Mouse (Mus musculus): ENCODE data around the gene Polr3gl.
A peak's percentile ranks its signal among the peaks of the same experiment; 100 is the strongest.

Gene Polr3gl

GRCm38 (mm10) chr3:96573611-96574511, 20.1 kb downstream of the Polr3gl start:
- DNase-seq (ENCODE audit: low spot score) = no peak

- DNase-seq (ENCODE audit: low spot score) = no peak
These were observed 21.9 kb downstream of the Polr3gl start for GRCm38 (mm10) chr3:96571896-96572698.

DNA sequence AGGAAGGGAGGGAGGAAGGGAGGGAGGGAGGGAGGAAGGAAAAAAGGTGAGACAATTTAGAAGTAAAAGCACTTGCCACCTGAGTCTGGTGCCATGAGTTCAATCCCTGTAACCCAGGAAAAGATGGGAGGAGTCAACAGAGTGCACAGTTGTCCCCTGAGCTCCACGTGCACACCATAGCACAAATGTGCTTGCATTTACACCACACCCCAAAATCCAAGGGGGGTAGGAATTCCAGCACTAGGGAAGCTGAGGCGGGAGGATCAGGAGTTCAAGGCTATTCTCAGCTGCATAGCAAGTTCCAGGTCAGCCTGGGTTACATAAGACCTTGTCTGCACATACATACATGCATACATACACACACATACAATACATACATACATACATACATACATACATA, 22.6 kb downstream of the Polr3gl start:
- no peak for DNase-seq (ENCODE audit: low spot score)

GRCm38 (mm10) chr3:96570643-96571042, 23.3 kb downstream of the Polr3gl start:
- no peak for DNase-seq (ENCODE audit: low spot score)

DNA sequence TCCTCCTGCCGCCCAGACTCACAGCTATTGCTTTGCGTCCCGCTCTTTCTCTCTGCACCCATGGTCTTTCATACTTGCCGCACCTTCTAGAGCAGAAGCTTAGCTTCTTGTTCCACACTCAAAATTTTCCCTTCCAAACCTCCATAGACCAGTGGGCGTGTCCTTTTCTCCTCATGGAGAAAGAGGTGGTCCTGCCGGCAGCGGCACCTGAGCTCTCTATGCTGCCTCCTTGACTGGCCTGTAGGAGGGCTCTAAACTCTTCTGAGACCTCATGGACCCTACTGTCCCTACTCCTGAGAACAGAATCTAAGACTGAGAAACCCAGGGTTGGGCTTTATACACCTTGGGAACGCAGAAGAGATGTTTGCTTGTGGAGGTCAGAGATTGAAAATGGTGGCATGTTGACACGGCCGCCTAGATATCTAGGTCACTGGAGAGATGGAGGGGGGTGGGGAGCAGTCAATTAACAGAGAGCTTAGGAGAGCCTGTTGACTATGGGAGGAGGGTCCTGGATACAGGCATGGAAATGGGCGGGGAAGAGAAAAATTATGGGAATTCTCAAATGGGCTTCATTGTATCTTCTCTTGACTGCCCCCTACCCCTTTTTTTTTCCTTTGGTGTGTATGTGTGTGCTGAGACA, 23.9 kb downstream of the Polr3gl start:
- no peak for DNase-seq (ENCODE audit: low spot score)

DNA sequence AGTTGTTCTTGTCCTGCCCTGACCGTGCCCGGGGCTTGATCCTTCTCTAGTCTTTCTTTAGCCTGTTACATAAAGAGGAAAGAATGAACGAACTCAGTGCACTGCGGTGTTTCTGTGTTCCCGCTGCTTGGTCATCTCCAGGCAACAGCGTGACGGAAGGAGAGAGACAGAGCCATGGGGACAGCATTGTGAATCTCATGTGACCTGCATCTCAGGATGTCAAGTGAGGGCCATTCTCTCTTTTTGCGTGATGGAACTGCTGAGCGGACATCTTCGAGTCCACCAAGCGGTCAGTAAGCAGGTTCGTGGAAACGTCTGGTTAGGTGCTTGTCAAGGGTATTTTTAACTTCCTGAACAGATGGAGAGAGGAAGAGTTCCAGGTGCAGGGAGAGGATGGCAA, 24.5 kb downstream of the Polr3gl start:
- no peak for DNase-seq (ENCODE audit: low spot score)

DNA sequence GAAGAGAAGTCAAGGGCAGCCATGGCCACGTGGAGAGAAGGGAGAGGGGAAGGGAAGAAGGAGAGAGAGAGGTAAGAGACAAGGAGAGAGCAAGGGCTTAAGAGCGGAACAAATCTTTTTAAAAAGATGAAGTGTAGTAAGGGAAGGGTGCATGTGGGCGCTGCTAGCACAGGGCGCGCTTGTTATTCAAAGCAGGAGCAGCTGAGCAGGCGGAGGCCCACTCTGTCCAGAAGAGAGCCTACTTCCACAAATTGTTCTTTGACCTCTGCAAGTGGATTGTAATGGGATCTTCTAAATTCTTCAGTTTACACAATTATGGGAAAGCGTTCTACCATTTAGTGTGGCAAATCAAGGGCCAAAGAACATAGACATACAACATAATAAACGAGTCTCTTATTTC, 25.4 kb downstream of the Polr3gl start:
- DNase-seq (ENCODE audit: low spot score) = no peak

DNA sequence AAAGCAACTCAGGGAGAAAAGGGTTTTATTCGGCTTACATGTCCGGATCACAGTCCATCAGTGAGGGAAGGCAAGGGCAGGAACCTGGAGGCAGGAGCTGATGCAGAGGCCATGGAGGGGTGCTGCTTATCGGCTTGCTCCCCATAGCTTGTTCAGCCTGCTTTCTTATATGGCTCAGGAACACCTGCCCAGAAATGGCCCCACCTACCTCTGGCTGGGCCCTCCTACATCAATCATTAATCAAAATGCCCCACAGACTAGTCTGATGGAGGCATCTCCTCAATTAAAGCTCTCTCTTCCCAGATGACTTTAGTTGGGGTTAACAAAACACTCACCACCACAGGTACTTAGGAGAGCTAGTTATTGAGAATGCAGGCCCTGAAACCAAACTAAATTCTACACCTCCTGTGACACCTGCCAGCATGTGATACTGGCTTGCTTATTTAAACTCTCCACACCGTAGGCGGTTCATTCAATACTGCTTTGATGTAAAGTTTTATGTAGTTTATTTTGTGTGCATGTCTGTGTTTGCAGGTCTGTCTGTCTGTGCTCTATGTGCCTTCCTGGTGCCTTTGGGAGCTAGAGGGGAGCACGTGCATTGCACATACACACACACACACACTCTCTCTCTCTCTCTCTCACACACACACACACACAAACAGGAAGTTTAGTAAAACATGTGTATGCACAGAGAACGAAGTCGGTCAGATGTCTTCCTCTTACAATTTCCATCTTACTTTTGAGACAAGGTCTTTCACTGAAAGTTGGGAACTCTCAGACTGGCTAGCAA, 27.1 kb downstream of the Polr3gl start:
- no peak for DNase-seq (ENCODE audit: low spot score)

- DNase-seq (ENCODE audit: low spot score) = no peak
These were observed 28.9 kb downstream of the Polr3gl start for GRCm38 (mm10) chr3:96565105-96565504.

- peak; percentile 40 for DNase-seq (ENCODE audit: low spot score)
These were observed 29.3 kb downstream of the Polr3gl start for GRCm38 (mm10) chr3:96564633-96565032.

DNA sequence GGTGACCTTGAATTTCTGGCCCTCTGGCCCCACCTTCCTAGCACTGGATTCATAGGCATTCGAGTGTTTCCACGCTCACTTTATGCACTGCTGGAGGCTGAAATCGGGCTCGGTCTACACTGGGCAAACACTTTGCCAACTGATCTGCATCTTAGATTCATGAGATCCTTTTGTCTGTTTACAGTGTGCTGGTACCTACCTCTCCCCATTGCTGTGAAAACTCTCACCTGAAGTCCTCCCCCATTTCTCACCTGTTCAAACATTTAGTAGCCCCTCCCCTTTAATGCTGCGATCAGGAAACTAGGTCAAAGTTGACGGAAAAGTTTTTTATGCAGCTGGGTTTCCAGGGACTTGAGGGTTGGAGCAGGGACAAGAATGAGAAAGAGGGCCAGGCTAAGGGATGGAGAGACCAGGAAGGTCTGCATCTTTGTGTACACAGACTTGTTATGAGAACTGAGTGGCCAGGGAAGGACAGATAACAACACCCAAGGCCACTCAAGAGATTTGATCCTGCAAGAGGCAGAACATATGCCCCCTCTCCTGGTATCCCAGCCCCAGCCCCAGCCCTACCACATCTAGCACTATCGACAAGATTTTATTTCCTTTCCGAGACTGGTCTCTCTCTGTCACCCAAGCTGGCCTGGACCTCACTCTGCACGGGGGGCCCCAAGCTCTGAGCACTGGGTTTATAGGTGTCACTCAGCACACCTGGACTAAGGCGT, 29.9 kb downstream of the Polr3gl start:
- no peak for DNase-seq (ENCODE audit: low spot score)

GRCm38 (mm10) chr3:96563267-96563666, 30.7 kb downstream of the Polr3gl start:
- no peak for DNase-seq (ENCODE audit: low spot score)

DNA sequence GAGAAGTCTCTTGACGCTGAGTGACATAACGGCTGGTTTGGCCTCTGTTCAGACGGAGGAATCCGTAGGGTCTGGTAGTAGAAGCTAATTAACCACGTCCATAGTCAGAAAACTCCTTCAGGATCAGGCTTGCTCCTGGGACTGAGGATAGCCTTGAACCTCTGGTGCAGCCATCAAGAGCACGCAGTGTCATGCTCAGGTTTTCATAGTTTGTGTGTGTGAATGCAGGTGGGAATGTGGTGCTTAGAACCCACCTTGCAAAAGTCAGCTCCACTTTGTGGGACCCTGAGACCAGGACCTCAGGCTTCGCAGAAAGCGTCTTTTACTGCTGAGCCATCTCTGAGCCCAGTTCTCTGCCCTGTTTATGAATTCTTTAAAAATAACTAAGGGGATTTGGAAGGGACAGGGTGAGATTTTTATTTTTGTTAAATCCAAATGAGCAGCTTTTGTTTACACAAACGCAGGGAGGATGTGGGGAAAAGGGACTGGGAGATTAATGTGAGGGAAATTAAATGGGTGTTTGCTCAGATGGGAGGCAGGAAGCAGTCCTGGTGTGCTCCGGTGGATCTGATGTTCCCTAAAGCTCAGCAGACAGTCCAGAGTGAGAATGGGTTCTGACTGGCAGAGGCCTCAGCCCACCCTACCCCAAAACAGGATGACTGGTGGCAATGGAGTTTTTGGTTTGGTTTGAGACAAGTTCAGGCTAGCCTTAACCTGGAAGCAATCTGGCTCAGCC, 31.9 kb downstream of the Polr3gl start:
- DNase-seq (ENCODE audit: low spot score) = no peak

DNA sequence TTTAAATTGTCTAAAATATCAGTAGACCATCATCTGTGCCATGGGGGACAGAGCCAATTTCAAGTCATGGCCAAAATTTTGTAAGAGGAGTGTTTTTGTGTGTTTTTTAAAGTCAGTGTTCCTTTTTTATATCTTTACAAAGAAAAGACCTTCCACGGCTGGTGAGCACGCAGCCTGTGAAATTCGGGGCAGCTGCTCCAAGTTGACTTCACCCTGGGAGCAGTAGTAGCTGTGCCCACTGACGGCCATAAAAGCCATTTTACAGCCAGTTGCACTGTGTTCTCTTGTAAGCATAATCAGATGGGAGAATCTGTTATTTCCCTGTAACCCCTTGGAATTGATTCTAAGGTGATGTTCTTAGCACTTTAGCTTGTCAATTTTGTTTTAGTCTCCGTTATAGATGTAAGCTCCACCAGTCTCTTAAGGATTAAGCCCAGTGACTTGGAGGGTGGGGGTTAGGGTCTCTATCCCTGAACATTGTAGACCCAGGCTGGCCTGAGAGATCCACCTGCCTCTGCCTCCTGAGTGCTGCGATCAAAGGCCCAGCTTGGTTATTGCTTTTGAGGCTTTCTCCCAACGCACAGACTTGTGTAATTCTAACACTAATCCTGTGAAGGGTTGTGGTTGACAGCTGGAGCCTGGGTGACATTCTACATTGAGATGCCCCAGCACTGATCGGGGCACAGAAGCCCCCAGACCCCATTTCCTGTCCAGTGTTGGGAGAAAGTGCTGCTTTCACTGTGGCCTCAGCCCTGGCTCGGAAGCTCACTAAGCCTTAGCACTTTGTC, 32.9 kb downstream of the Polr3gl start:
- DNase-seq (ENCODE audit: low spot score) = no peak

DNA sequence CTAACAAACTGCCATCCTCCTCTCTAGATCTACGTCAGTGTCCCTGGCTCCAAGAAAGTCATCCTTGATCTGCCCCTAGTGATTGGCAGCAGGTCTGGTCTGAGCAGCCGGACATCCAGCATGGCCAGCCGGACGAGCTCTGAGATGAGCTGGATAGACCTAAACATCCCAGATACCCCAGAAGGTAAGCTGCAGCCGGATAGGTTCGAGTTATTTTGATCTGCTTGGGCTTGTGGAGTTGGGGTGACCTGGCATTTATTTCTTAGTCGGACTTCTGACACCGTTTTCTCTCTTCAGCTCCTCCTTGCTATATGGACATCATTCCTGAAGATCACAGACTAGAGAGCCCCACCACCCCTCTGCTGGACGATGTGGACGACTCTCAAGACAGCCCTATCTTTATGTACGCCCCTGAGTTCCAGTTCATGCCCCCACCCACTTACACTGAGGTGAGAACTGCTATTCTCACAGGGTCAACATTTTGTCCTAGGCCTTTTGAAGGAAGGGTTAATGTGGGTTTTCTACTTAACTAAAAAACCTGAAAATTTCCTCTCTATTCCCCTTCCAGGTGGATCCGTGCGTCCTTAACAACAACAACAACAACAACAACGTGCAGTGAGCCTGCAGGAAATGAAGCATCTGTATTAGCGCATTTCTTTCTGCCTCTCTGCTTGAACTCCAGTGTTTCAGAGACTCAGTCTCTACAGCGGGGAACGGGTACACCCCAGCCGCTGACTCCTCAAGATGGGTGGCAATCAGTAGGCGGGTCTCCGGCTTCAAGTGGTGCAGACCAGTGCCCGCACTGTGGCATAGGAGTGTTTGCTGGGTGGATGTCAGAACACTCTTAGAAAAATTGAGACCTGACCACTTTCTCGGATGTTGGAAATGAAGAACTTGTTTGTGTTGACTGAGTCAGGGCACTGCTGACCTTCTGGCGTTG, 33.8 kb downstream of the Polr3gl start:
- DNase-seq (ENCODE audit: low spot score) = no peak

- no peak for DNase-seq (ENCODE audit: low spot score)
These were observed 34.5 kb downstream of the Polr3gl start for GRCm38 (mm10) chr3:96559398-96559910.

DNA sequence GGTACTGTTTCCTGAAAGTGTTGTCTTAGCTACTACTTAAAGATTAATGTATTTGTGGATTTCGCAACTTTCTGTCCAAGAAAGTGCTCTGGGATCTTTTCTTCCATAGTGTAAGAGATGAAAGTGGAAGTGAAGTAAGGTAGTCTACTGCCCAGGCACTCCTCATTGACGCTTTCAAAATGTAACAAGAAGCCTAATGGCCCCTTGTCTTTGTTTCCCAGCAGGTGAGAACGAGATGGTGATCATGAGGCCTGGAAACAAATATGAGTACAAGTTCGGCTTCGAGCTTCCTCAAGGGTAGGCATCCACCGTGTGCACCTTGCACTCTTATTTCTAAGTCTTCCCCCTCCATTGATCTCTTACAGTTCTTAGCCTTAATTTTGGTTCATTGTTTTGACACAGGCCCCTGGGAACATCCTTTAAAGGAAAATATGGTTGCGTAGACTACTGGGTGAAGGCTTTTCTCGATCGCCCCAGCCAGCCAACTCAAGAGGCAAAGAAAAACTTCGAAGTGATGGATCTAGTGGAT, 35.2 kb downstream of the Polr3gl start:
- DNase-seq (ENCODE audit: low spot score) = no peak

GRCm38 (mm10) chr3:96558159-96558558, 35.8 kb downstream of the Polr3gl start:
- DNase-seq (ENCODE audit: low spot score) = no peak
